Mouse (Mus musculus) gastrocnemius, postnatal 14 days (tissue): ENCODE data around the gene Dpp7. TPM values are rescaled to one million over a fixed set of nuclear protein-coding genes. Genes with fewer than 3 reads are reported as not detected.

ENCODE experiments used
- DNase-seq: peaks from one replicate; pipeline ENCODE4 v3.0.0; 2021; ENCODE audit warnings: mixed read lengths
- intact Hi-C: fragments of 180-260 bp; cut with DNase I; formaldehyde crosslinking; loops from one replicate; pipeline ENCODE4 v1.15.1; 2025; ENCODE audit warnings: low total_unique reads
- total RNA-seq, 2 experiments: library from RNA; stranded (reverse); gene quantifications; 2 replicates each; pipeline ENCODE4 v1.2.3; 2021

The Dpp7 gene
- total RNA-seq, 2 experiments from 2014 or later = 6.0 to 6.6 TPM

DNA sequence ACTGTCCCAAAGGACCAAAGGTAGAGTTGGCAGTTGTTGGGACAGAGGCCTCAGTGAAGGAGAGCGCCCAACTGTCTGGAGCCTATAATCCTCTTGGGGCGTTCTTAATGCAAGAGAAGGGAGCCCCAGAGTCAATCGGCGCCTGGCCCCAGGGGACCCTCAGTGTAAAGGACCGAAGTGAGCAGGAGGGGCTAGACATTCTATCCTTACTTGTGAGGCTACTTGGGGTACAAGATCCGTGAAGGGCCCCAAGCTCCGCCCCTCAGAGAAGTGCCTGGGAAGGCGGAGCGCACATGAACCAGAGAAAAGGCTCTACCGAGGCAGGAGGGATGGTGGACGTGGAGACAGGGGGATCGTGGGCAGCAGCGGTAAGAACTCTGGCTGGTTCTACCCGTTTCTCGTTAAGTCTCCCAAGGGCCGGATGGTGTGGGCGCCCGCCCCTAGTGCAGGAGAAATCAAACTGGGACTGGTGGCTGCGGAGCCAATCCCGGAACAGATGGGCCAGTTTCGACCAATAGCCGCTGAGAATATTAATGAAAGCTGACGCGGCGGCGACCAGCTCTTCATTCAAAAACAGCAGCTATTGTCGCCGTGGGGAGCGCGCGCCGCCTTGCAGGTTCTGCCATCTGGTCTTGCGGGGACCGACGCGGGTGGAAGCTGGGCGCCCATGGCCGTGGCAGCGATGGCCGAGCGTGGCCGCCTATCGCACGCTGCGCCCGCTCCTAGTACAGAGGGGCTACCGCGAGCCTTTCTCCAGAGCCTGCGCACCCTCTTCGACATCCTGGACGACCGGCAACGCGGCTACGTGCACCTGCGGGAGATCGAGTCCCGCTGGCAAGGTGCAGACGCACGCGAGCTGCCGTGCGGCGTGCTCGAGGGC is 15.8 kb upstream of the Dpp7 start, which contains the start of gene Sapcd2:
Gene Sapcd2 (plus strand): TSS at position 558 of the 880 bp plus-strand sequence.
- intact Hi-C loops = no loop called here

GRCm38 (mm10) chr2:25369996-25370395 is 13.8 kb upstream of the Dpp7 start:
- no peak for DNase-seq
- intact Hi-C loops = no loop called here

More for the DNA sequence above, 15.8 kb upstream of the Dpp7 start, which contains the start of gene Sapcd2:
- peak; percentile 83 for DNase-seq

DNA sequence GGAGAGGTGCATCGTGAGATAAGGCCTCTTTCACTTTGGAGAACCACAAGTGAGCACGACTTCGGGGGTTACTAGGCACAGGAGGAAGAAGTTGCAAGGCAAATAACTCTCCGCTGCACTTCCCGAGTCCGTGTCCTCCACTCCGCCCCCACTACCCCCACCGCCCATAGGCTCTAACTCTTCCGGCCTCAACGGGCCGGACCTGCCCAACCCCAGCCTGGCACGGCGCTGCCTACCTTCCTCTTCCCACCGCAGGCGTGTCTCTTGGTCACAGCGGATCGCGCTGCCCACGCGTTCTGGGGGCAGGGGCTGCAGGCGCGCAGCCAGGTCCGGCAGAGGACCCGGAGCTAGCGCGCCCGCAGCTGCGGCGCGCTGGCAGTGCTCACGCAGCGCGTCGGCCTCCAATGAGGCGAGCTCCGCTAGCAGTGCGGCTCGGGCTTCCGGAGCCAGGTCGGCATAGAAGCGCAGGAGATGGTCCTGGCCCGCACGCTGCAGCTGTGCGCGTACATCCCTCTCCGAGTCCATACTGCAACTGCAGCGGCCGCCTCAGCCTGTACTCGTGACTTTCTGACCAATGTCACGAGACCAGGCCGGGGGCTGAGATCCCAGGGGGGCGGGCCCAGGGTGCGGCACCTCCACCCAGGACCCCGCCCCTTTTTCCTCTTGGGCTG is 9.1 kb upstream of the Dpp7 start, which contains the start of gene Uap1l1:
Gene Uap1l1 (minus strand): TSS at position 592 of the 671 bp plus-strand sequence.
- intact Hi-C loops = no loop called here
- DNase-seq = peak; percentile 88

DNA sequence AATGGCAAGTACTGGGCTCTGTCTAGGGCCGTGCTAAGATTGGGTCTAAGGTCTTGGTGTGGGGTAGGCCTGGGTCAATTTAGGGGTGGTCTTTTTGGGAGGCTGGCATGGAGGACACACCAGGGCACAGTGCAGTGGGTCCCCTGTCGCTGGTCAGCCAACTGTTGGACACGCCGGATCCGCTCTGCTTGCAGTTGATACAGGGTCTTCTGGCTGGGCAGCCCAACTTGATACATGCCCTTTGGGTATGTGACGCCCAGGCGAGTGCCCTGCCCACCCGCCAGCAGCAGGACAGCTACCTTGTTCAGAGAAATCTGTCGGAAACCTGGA is 8.6 kb upstream of the Dpp7 start:
- DNase-seq = no peak
- intact Hi-C loops = no loop called here

DNA sequence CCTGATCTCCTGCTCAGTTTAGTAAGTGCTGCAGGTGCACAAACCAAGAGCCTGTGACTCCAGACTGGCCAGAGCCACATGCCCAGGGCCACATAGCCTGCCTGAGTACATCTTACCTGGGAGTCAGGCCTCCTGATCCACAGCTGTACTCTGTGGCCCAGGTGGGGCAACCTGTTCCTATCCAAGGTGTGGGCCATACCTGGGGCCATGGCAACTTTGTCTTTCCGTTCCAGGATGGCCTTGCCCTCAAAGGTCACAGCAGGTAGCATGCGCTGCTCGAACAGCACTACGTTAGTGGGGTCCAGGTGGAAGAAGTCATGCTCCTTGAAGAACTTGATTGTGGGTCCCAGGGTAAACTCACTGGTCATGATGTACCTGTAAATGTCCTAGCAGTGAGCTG is 8.2 kb upstream of the Dpp7 start:
- DNase-seq = no peak
- intact Hi-C loops = no loop called here

DNA sequence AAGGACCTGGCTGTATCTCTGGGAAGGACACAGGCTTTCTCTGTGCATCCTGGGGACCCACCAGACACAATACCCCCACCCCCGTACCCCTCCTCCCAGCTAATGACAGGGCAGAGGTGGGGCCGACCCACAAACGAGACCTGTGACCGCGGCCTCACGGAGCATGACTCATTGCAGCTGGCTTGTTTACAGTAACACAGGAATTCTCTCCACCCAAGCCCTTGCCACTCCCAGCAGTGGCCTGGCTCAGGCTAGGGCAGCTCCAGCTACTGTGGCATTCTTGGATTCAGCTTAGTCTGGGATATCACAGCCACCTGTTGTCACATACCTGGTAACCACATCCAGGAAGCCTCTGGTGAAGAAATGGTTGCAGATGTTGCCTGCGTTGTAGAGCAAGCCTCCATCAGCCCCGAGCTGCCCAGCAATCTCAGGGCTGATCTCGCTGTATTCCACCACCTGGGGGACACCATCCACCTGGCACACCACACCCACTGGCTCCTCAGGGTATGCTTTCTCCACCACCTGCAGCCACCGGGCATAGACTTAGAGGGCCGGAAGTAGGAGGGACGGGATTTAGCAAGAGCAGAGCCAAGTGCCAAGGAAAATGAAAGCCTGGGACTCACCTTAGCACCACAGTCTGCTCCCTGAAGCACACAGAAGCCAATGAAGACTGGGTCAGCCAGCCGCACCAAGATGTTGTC is 7.5 kb upstream of the Dpp7 start:
- intact Hi-C loops = no loop called here
- DNase-seq = no peak

DNA sequence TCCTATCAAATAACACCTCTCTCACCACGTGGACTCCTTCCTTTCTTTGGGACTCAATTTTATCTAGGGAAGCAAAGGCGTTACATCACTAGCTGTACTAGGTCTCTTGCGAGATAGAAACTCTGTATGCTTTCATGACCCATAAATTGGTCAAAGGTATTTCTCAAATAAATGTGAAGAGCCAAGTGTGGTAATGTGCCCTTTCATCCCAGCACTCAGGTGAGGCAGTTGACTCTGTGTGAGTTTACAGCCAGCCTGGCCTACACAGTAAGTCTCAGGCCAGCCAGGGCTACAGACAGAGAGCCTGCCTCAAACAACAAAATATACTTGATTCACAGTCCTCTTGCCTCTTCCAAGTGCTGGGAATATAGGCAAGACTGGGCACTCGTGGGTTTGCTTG is 3.7 kb upstream of the Dpp7 start:
- DNase-seq = no peak

DNA sequence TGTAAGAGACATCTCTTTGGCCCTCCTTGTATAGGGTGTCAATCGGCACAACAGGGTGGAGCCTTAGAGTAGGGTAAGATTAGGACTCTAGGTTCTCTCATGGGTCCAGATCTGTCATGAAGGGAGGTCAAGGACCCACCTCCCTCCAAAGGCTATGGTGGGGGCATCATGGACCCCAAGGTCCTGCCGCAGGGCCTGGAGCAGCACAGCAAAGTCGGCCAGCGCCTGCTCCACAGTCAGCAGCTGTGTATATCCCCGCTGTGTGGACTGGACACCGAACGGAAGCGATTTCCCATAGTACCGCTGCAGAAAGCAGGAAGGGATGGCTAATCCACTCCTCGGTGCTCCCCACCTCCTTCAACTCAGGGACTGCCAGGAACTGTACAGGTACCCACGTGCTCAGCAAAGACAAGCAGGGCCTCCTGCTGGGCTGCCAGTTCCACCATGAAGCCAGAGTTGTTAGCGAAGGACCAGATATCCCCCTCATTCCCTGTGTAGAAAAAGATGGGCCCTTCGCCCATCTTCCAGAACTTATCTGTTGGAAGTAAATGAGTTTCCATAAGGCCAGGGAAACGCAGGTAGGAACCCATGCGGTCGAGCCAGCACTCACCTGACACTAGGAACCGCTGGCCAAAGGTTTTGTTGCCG is 616 bp downstream of the Dpp7 start:
- no peak for DNase-seq
- intact Hi-C loops = no loop called here

More for the DNA sequence above, 3.7 kb upstream of the Dpp7 start:
- intact Hi-C loops = no loop called here

GRCm38 (mm10) chr2:25354211-25354610 is 1.9 kb downstream of the Dpp7 start:
- intact Hi-C loops = no loop called here
- no peak for DNase-seq

DNA sequence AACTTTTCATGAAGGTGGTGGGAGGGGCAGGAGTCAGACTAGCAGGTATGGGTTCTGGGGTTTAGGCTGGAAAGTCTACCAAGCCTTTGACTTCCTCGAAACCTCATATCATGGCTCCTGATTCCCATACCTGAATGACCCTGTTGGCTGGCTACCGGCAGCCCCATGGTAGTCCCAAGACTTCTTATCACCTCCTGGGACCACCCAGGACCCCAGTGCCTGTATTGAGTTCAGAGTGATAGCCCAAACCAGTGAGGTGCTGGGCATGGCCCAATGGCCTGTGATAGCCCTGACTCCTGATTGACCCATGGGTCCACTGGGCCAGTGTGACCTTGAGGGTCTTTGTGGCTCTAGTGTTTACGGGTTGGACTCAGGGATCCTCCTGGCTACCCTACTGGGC is 5.5 kb downstream of the Dpp7 start:
- intact Hi-C loops = no loop called here
- no peak for DNase-seq

GRCm38 (mm10) chr2:25349499-25349898 is 6.7 kb downstream of the Dpp7 start:
- intact Hi-C loops = no loop called here
- no peak for DNase-seq

DNA sequence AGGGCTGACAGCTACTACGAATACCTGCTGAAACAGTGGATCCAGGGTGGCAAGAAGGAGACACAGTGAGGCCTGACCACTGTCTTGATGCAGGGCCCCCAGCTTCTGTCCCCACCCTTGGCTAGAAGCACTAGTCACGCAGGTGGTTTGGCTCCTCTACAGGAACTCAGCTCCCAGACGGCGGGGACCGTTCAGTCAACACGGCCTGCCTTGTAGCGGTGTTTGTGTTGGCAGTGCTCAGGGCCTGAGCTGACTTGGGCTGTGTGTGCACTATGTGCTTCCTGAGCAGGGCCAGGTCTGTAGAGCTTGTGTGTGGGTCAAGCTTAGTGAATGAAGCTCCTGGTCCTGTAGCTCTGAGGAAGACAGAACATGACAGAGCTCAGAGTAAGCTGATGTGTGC is 8.0 kb downstream of the Dpp7 start:
- DNase-seq = no peak
- intact Hi-C loops = no loop called here

- intact Hi-C loops = no loop called here
These were observed 17.9 kb downstream of the Dpp7 start for GRCm38 (mm10) chr2:25338303-25338702.

DNA sequence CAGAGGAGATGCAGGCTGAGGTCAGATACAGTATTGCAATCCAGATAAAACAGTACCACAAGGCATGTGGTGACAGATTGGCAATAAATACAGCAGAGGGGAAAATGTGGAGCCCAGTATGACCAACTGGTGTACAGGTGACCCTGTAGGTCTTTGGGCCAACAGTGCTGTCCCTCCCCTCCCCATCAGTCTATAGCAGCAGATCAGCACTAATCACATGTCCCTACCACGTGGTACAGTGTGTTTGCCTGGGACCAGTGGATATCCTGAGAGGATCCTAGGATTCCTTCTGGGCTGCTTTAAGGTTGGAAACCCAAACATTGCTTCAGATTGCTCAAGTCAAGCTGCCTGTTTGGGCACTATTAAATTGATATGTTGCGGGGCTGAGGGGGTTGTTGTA is 22.6 kb downstream of the Dpp7 start:
- no peak for DNase-seq
- intact Hi-C loops = no loop called here

More at GRCm38 (mm10) chr2:25338303-25338702, 17.9 kb downstream of the Dpp7 start:
- DNase-seq = no peak

DNA sequence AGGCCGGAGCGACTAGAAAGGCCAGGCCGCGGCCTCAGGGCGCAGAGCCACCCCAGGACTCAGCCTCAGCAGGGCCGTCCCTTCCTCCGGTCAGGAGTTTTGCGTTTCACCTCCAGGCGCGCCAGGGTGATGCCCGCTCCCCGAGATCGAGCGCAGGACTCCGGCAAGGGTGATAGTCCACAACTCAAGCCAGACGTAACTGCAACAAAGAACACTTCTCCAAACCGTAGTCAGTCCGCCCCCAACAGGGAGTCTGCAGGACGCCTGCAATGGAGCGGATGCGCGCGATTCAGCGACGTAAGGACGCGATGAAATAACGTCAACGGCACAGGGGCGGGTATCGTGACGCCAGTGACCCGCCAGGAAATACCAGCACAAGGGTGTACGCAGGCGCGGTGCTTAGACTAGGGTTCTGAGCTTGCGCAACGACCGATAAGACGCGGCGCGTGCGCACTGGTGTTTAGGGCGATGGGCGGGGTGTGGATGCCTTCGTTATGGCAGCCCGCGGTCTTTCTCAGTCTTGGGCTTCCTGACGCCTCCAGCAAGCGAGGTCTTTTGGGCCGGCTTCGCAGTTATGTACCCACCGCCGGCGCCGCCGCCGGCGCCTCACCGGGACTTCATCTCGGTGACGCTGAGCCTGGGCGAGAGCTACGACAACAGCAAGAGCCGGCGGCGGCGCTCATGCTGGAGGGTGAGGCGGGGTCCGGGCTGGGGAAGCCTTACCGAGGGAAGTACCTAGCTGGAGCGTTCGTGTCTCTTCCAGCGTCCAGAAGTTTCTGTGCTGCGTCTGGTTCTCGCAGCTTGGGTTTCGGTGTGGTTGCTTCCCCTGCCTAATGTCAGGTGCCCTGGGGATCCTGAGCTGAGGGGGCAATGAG is 23.6 kb downstream of the Dpp7 start, which contains the start of gene Man1b1:
Gene Man1b1 (plus strand): TSS at position 53 of the 875 bp plus-strand sequence.
- intact Hi-C loops = no loop called here
- peak; percentile 99 for DNase-seq

DNA sequence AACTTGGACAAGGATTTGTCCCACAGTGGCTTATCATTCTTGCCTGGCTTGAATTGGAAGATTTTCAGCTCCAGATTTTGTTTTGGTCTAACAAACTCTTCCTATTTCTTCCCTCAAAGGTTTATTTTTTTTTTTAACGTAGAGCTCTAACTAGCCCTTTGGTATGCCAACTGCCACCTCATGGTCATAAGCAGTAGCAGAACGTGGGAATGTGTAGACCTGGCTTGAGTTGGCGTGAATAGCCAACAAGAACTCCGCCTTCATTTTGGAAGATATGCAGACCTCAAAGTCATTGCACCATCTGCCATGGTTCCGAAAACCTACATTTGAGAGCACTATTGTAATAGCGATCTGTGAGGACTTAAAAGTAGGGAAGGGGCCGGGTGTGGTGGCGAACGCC is 24.7 kb downstream of the Dpp7 start:
- intact Hi-C loops = no loop called here
- no peak for DNase-seq

- intact Hi-C loops = no loop called here
- no peak for DNase-seq
These were observed 27.7 kb downstream of the Dpp7 start for GRCm38 (mm10) chr2:25328440-25328839.

- no peak for DNase-seq
- intact Hi-C loops = no loop called here
These were observed 30.1 kb downstream of the Dpp7 start for GRCm38 (mm10) chr2:25326036-25326435.

DNA sequence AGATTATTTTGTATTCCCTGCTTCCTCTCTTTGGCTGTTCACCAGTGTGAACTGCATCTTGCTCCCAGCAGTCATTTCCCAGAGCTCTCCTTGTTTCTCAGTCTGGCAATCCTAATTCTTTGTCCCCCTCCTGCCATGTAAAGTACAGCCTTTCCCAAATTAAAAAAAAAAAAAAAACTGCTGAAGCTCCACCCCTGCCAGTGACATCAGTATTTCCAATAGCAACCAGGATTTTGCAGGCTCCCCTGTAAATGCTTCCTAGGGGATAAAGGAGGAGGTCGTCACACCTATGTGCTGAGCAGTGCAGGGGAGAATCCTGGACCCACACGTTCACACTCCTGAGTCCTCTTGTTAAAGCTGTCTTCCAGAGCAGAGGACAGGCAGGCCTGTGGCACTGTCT is 36.1 kb downstream of the Dpp7 start:
- intact Hi-C loops = no loop called here
- DNase-seq = no peak
